Mouse (Mus musculus) liver, embryonic 14.5 days (tissue): ENCODE results near the gene Prss33. TPM values are rescaled to one million over a fixed set of nuclear protein-coding genes. Genes with fewer than 3 reads are reported as not detected.
"Not testable (repeated sequence)": the region's sequence is repeated elsewhere in the genome, so short reads cannot be mapped to it uniquely, and the experiment has no call there.

Source experiments
- ATAC-seq: fragments of 200-750 bp; cut with Nextera tagmentation; 2 replicates; pipeline ENCODE4 v1.8.0; 2017; ENCODE audit warnings: moderate number of reproducible peaks, mild to moderate bottlenecking, moderate library complexity; ENCODE audit not compliant: insufficient read depth
- DNase-seq, 3 experiments: peaks; one replicate each; pipeline ENCODE4 v3.0.0-alpha.2; 2012 to 2013; ENCODE audit warnings: low read depth in 3 of 3, low spot score in 3 of 3
- H3K27ac ChIP-seq: fragments of 300-500 bp; sonication (generic); 2 replicates; pipeline ENCODE4 v1.5.1; 2014; ENCODE audit warnings: moderate library complexity, mild to moderate bottlenecking, control low read depth, inconsistent platforms
- H3K27me3 ChIP-seq: fragments of 300-500 bp; sonication (generic); 2 replicates; pipeline ENCODE4 v1.6.1; 2014; ENCODE audit warnings: mild to moderate bottlenecking, low read length, moderate library complexity; ENCODE audit not compliant: control insufficient read depth, insufficient read depth
- H3K36me3 ChIP-seq: fragments of 300-500 bp; sonication (generic); replicated peaks from 2 replicates; pipeline ENCODE4 v1.6.1; 2014; ENCODE audit warnings: low read depth; ENCODE audit not compliant: control insufficient read depth, insufficient read depth
- H3K4me1 ChIP-seq, 2 experiments: fragments of 200-500 bp in 1 of 2; fragments of 300-500 bp in 1 of 2; sonication (generic) in 1 of 2; replicated peaks; 2 replicates each; pipeline ENCODE4 v1.6.1; 2012 to 2014; ENCODE audit warnings: antibody characterized with exemption in 1 of 2, inconsistent platforms in 1 of 2, low read length in 1 of 2; ENCODE audit not compliant: control insufficient read depth in 2 of 2, insufficient read depth in 2 of 2
- H3K4me2 ChIP-seq: fragments of 300-500 bp; sonication (generic); 2 replicates; pipeline ENCODE4 v1.6.1; 2014; ENCODE audit warnings: low read depth, mild to moderate bottlenecking, control low read depth, moderate library complexity
- H3K4me3 ChIP-seq, 2 experiments: fragments of 200-500 bp in 1 of 2; fragments of 300-500 bp in 1 of 2; sonication (generic) in 1 of 2; 2 replicates each; pipeline ENCODE4 v1.5.1; 2012 to 2014; ENCODE audit warnings: low read depth in 2 of 2, low read length in 2 of 2, mild to moderate bottlenecking in 2 of 2, control low read depth in 1 of 2, inconsistent platforms in 1 of 2, moderate library complexity in 1 of 2; ENCODE audit not compliant: insufficient read depth in 1 of 2
- H3K9ac ChIP-seq: fragments of 300-500 bp; sonication (generic); replicated peaks from 2 replicates; pipeline ENCODE4 v1.6.1; 2014; ENCODE audit warnings: mild to moderate bottlenecking, control low read depth, moderate library complexity
- H3K9me3 ChIP-seq: fragments of 300-500 bp; sonication (generic); 2 replicates; pipeline ENCODE4 v1.6.1; 2016; ENCODE audit warnings: low read length, mixed read lengths; ENCODE audit not compliant: control insufficient read depth
- CTCF ChIP-seq: IDR thresholded peaks from 2 replicates; pipeline ENCODE4 v1.5.1; 2016; ENCODE audit warnings: antibody characterized with exemption, low read depth, control low read depth
- EP300 ChIP-seq: IDR thresholded peaks from 2 replicates; pipeline ENCODE4 v1.6.1; 2016; ENCODE audit warnings: antibody characterized with exemption, low read depth
- WGBS: fragments of 180-500 bp; shearing (Covaris S2); extraction: QIAGEN DNeasy Blood & Tissue Kit; methylation state at CpG from one replicate; pipeline ENCODE4 v1.1.7; 2014; ENCODE audit not compliant: insufficient replicate concordance; 5-methylcytosine and 5-hydroxymethylcytosine counted together
- polyA plus RNA-seq, 2 experiments: library from polyadenylated mRNA; depleted of rRNA in 1 of 2; stranded (reverse) in 1 of 2; unstranded in 1 of 2; fragments of >200 nt; fragmentation: Nextera tagmentation in 1 of 2; extraction: Ambion mirVana in 1 of 2; gene quantifications; 2 replicates each; pipeline versions ENCODE4 v1.2.1 to v1.2.3; 2012 to 2014

Prss33 gene
- 0.04 TPM in 1 of 2 replicates, not detected in the other for polyA plus RNA-seq (2012; rRNA removed)
- polyA plus RNA-seq (2014; fragmentation: Nextera tagmentation; extraction: Ambion mirVana) = not detected in 2 replicates

DNA sequence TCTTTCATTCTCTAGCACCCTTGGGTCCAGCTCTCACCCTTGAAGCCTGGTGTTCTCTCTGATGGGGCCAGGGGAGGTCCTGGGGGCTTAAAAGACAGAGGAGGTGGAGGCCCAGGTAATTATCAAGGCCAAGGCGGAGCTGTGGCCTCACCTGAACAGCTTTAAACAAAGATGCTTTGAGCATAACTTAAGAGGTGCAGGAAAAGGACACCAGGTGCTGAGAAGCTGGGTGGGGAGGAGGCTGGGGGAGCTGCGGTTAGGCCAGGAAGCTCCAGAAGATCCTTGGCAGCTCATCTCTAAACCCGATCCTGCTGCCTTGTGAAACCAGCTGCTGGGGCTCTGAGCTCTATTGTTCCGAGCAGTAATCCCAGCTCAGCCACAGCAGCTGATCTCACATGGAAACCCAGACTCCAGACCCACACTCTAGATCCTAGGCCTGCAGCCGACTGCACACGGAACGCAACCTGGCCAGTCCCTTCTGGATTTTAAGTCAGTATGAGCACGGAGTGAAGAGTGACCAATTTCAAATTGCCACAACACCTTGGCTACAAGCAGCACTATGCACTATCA, at the start of gene Prss33:
TSS of gene Prss33 (minus strand) at position 51 of the 570 bp plus-strand sequence.
- Histone ChIP-seq H3K9ac (no peak within 1 kb of the TSS), H3K27me3 (peaks cover 2% of the 10 kb centered on the region; the same call in 1 of the 2 replicates), H3K4me1 (no peaks in the 10 kb centered on the region), H3K27ac (no peak within 1 kb of the TSS), H3K9me3 (no peaks in the 10 kb centered on the region), H3K4me2 (no peak within 1 kb of the TSS), H3K36me3 (no peaks in the 10 kb centered on the region), H3K4me3 (no peak within 1 kb of the TSS)
- 64% methylated on average over 8 of the region's 8 CpGs for WGBS
- ATAC-seq = no peak
- no peak for TF ChIP-seq CTCF
- TF ChIP-seq EP300 = no peak
- no peak for DNase-seq

DNA sequence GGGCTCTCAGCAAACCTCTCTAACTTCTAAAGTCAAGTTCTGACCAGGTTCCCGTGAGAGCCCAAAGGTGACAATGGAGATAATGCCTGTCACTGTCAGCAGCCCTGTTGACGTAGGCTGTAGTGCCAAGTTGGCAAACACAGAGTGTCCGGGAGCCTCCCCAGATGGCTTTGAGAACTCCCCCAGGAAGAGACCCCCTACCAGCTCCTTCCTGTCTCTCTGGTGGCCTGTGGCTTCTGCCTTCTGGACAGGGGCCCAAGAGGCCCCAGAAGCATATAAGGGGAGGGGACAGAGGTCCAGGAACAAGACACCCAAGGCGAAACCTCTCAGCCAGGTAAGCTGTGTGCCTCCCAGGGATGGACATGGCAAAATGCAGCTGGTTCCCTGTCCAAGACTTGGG, 44.7 kb upstream of the Prss33 start, which contains the start of the genes Dcpp1 and Dcpp2:
TSS of gene Dcpp1 (plus strand) at position 301 of the 400 bp plus-strand sequence.
TSS of gene Dcpp2 (plus strand) at position 305 of the 400 bp plus-strand sequence.
- H3K4me1 ChIP-seq, DNase-seq, H3K4me3 ChIP-seq, H3K9me3 ChIP-seq, H3K4me2 ChIP-seq, H3K27ac ChIP-seq, ATAC-seq, H3K27me3 ChIP-seq, H3K36me3 ChIP-seq, H3K9ac ChIP-seq: not testable (repeated sequence)
- 37% methylated on average over 4 of the region's 4 CpGs for WGBS

DNA sequence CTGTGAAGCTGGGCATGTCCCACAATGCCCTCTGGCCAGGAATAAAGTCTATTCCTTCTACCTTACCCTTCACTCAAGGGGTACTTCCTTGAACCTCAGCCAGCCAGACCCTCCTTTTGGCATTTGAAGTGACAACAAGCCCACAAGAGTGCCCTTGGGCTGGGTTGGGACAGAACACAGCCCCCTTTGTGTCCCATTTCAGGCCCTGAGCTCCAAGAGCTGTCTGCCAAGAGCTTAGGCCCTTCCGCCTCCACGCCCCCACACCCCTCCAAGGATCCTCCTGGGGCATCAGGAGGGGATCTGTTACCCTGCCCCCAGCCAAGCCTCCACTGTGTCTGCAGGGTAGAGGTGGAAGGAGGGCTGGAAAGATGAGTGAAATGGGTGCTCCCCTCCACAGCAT, 41.3 kb upstream of the Prss33 start:
- no peak overlapping the region for H3K4me2 ChIP-seq
- no peaks in the 10 kb centered on the region for H3K36me3 ChIP-seq
- H3K4me1 ChIP-seq = no peaks in the 10 kb centered on the region
- H3K27ac ChIP-seq = no peak overlapping the region
- H3K9ac ChIP-seq = no peak overlapping the region
- no peak for DNase-seq
- no peak for ATAC-seq
- WGBS = 81% methylated on average over 2 of the region's 2 CpGs
- no peak overlapping the region for H3K4me3 ChIP-seq
- H3K27me3 ChIP-seq = no peaks in the 10 kb centered on the region
- TF ChIP-seq CTCF (no peak), EP300 (no peak)
- H3K9me3 ChIP-seq = no peaks in the 10 kb centered on the region

DNA sequence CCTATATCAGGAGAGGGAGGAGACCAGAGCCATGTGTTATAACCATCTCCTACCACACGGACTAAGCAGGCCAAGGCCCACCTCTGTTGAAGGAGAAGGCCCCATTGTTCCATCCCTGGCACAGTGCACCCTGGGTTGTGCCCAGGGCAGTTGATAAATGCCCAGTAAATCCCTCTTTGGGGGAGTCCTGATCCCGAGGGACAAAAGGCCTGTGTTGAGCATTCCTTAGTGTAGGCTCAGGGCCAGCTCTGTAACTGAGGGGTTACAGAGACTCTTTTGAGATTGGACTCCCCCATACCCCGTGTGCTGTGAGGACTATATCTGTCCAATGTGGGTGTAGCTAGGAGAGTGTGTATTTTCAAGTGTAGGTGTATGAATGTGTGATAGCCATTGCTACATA, 40.9 kb upstream of the Prss33 start:
- Histone ChIP-seq H3K9ac (no peak overlapping the region), H3K36me3 (no peaks in the 10 kb centered on the region), H3K4me3 (no peak overlapping the region), H3K27me3 (no peaks in the 10 kb centered on the region), H3K4me1 (no peaks in the 10 kb centered on the region), H3K4me2 (no peak overlapping the region), H3K9me3 (no peaks in the 10 kb centered on the region), H3K27ac (no peak overlapping the region)
- WGBS = 40% methylated on average over 3 of the region's 3 CpGs
- no peak for TF ChIP-seq EP300
- TF ChIP-seq CTCF = no peak
- no peak for DNase-seq
- ATAC-seq = no peak

DNA sequence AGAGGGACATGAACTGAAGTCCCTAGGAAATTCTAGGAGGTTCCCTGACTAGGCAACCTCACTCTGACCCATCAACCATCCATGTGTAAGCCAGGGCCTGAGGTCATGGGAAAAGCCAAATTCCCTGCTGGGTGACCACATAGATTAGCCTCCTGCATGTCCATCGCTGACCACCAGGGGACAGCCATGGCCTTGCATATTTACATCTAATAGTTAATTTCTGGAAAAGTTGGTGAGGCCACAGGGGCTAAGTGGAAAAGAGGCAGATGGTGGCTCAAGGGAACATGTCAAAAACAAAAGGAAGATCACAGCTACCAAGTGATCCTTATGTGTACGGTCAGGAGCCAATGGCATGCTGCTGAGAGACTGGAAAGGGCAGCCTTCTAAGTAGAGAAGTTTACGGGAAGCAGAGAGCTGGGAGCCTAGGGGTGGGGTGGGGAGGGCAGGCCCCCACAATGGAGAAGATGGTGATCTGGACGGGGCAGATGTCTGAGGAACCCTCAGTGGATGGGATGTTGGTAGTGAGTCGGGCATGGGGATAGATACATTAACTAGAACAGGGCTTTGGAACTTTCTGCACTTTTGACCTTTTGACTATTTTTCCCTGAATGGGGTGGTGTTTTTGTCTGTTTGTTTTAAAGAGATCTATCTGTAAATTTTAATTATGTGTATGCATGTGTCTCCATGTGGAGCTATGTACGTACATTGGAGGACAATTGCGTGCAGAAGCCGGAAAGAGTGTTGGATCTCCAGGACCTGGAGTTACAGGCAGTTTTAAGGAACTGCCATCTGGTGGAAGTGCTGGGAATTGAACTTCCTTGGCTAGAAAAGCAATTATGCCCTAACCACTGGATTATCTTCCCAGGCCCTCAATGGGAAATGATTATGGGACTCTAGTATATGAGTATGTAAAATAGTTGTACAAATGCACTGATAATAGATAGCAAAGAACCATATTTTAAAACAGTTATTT, 38.3 kb upstream of the Prss33 start:
- DNase-seq = no peak
- 34% methylated on average over 8 of the region's 8 CpGs for WGBS

More for the DNA sequence above, 38.3 kb upstream of the Prss33 start:
- Histone ChIP-seq H3K4me2 (no peak overlapping the region), H3K4me3 (no peak overlapping the region), H3K27ac (no peak overlapping the region), H3K27me3 (no peaks in the 10 kb centered on the region), H3K4me1 (no peaks in the 10 kb centered on the region), H3K9ac (no peak overlapping the region), H3K36me3 (no peaks in the 10 kb centered on the region), H3K9me3 (no peaks in the 10 kb centered on the region)
- peak; percentile 80 for TF ChIP-seq CTCF
- no peak for TF ChIP-seq EP300
- no peak for ATAC-seq
